Mouse (Mus musculus) lung, postnatal 0 days (tissue): ENCODE data around the gene Diras1.

ENCODE experiments used
- CTCF ChIP-seq: IDR thresholded peaks from 2 replicates; pipeline ENCODE4 v1.5.1; 2016; ENCODE audit warnings: antibody characterized with exemption, mild to moderate bottlenecking
- EP300 ChIP-seq: IDR thresholded peaks from 2 replicates; pipeline ENCODE4 v1.6.1; 2016; ENCODE audit warnings: antibody characterized with exemption, mild to moderate bottlenecking, control low read depth

DNA sequence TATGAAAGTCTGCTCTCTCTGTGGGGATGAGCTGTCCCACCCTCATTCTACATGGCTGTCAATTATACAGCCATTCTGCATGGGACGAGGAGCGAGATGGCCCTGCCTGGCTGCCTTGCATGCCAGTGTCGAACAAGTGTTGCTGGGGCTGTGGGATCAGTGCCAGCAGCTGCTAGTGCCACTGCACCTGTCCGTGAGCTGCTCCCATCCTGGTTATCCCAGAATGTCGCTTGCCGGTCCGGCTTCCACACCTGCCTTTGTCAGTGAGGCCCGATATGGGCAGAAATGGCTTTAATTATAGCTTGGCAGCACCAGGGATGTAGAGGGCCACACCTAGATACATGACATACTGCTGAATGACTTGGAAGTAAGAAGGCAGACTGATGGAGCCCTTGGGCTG lies 46.8 kb upstream of the Diras1 start:
- TF ChIP-seq CTCF (no peak), EP300 (no peak)
